Mouse (Mus musculus) neural tube, embryonic 10.5 days (tissue): ENCODE measurements around the gene Gpr31b.
"Not testable (repeated sequence)": the region's sequence is repeated elsewhere in the genome, so short reads cannot be mapped to it uniquely, and the experiment has no call there.

ENCODE experiments used
- DNase-seq: peaks from one replicate; pipeline ENCODE4 v3.0.0-alpha.2; 2017; ENCODE audit warnings: low spot score; ENCODE audit errors: extremely low spot score

The Gpr31b gene

DNA sequence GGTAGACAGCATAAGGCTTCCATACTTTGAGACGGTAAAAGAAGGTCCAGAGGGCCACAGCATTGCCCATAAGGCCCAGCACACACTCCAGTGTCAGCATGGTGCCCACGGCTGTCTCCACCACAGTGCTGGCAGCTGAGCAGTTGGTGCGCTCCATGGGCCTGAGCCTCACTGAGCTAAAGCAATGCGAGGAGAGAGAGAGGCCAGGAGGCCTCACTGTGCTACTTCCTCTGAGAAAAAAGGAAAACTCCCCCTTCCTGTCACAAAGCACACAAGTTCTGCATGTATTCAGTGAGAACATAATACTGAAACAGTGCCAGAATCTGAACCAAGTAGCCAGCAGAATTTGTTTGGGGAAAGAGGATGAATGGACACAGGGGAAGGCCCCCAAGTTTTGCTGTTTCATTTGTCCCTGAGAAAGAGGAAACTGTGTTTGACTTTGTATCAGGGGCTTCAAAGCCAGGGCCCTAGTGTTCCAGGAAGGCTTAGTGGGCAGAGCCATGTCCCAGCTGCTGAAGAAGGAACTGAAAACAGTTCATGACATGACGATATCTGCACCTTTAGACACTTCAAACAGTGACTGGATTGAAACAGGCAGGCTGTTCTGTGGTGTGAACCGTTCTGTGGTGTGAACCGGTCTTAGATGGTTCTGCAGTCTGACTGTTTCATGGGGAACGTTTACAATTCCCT, at the start of gene Gpr31b:
Gpr31b (minus strand) TSS at position 173 of the 690 bp plus-strand sequence.
- not testable (repeated sequence) for DNase-seq

- DNase-seq = not testable (repeated sequence)
Observed at GRCm38 (mm10) chr17:13092960-13093359, 40.9 kb upstream of the Gpr31b start.

- DNase-seq = not testable (repeated sequence)
Observed at GRCm38 (mm10) chr17:13092100-13092764, 40.1 kb upstream of the Gpr31b start.

- DNase-seq = not testable (repeated sequence)
Observed at GRCm38 (mm10) chr17:13091510-13091909, 39.4 kb upstream of the Gpr31b start.

- not testable (repeated sequence) for DNase-seq
Observed at GRCm38 (mm10) chr17:13069227-13069626, 17.1 kb upstream of the Gpr31b start.

DNA sequence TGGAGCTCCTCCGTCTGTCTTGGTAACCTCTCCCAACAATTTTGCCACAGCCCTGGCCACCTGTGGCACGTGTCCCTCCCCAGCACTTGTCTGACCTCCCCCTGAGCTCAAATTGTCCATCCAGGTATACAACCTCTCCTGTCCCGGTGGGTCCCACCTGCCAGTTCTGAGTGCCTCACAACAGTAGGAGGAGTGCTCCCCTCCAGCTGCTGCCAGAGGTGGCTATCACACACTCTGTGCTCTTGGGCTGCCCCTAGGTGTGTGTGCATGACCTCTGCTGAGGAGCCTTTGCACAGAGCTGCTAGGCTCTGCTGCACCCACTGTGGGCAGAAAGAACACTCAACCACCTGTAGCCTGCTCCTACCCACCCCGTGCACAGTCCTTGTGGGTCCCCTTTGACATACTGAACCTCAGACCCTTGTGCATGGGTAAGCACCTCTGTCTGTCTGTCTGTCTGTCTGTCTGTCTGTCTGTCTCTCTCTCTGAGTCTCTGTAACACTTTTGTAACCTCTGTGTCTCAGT, 15.8 kb upstream of the Gpr31b start:
- DNase-seq = not testable (repeated sequence)

DNA sequence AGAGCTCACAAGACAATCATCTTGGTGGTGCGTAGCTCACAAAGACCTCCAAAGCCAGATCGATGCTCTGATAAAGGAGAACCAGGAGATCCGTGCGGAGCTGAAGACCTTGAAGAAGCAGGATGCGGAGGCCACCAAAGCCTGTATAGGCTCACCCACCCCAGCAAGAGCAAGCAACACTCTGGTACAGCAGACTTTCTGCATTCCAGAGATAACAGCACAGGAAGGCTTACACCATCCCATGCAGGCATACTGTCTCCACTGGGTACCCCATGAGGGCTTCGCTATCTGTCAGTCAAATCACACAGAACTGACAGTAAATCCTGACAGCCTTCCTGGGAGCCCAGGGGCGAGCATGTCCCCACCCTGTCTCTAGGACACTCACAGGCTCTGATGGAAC, 10.8 kb upstream of the Gpr31b start:
- not testable (repeated sequence) for DNase-seq

GRCm38 (mm10) chr17:13060804-13061203, 8.7 kb upstream of the Gpr31b start, which contains the start of gene Tcp10b:
TSS of gene Tcp10b (plus strand) at chr17:13061104.
- not testable (repeated sequence) for DNase-seq

- DNase-seq = peak; percentile 31
Observed at GRCm38 (mm10) chr17:13043846-13044673, 8.0 kb downstream of the Gpr31b start.

- DNase-seq = not testable (repeated sequence)
Observed at GRCm38 (mm10) chr17:13036627-13037192, 15.4 kb downstream of the Gpr31b start.

GRCm38 (mm10) chr17:13013316-13013715, 38.8 kb downstream of the Gpr31b start:
- DNase-seq = no peak

DNA sequence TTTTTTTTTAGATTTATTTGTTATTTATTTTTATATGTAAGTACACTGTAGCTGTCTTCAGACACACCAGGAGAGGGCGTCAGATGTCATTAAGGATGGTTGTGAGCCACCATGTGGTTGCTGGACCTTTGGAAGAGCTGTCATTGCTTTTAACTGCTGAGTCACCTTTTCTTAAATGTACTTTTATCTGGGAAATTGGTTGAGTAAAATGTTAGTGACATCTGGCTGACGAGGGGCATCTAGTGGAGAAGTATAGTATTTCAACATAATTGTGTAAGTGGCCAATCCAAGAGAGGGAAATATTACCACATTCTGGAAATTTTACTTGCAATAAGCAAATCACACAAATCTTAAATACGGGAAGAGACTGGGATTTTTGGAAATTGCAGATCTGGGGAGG, 42.2 kb downstream of the Gpr31b start:
- no peak for DNase-seq

- peak; percentile 27 for DNase-seq
Observed at GRCm38 (mm10) chr17:13008528-13008927, 43.6 kb downstream of the Gpr31b start.

DNA sequence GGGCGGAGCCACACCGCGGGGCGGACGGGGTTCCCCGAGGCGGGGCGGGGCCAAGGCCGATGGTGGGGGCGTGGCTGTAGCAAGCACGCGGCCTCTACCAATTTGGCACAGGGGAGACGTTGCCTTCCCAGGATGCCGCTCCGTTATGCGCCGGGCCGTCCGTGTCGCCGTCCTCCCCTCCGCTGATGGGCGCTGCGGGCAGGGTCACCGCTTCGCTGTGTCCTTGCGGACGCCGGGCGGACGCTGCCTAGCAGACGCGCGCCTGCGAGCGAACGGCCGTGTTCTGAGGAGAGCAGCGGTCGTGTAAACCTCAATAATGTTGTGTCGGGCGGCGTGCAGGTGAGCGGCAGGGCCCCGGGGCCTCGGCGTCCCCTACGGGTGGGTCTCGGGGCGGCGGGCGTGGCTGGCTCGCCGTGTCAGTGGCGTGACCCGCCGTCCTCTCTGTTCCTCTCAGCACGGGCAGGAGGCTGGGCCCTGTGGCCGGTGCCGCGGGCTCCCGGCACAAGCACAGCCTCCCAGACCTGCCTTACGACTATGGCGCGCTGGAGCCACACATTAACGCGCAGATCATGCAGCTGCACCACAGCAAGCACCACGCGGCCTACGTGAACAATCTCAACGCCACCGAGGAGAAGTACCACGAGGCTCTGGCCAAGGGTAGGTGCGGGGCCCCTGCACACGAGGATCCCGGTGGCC, 44.2 kb downstream of the Gpr31b start:
- peak; percentile 97 for DNase-seq

DNA sequence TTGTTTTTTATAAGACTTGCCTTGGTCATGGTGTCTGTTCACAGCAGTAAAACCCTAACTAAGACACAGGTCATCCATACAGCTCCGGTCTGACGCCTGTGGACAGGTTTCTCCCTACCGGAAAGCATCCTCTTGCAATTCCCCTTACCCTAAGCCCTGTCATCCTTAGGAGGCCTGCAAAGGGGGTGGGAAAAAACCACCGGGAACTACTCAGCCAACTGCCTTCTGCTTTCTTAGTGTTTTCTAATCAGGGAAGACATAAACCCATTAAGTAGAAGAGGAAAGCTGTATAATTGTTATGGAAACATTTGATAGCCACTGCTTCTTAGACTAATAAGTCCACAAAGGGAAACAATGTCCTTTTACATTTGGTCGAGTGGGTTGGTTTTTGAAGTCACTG, 45.1 kb downstream of the Gpr31b start:
- DNase-seq = no peak

DNA sequence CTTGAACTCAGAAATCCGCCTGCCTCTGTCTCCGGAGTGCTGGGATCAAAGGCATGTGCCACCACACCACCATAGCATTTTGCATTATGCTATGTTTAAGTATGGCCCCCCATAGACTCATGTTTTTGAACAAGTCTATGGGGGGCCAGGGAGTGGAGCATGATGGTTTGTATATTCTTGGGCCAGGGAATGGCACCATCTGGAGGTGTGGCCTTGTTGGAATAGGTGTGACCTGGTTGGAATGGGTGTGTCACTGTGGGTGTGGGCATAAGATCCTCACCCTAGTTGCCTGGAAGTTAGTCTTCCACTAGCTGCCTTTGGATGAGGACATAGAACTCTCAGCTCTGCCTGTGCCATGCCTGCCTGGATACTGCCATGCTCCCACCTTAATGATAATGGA, 45.5 kb downstream of the Gpr31b start, which contains the start of gene Sod2:
Sod2 (plus strand) TSS at position 301 of the 400 bp plus-strand sequence.
- DNase-seq = not testable (repeated sequence)

GRCm38 (mm10) chr17:13004436-13004835, 47.7 kb downstream of the Gpr31b start:
- DNase-seq = not testable (repeated sequence)

- DNase-seq = not testable (repeated sequence)
Observed at GRCm38 (mm10) chr17:13002243-13002642, 49.9 kb downstream of the Gpr31b start.
